Mouse (Mus musculus) heart, adult 2 months (tissue): Measurements from ENCODE around the gene BC004004.

Source experiments
- CTCF ChIP-seq: fragments of 200-600 bp; IDR thresholded peaks from 2 replicates; pipeline ENCODE4 v1.8.1; 2022; ENCODE audit warnings: antibody characterized with exemption, mild to moderate bottlenecking, moderate library complexity
- POLR2A ChIP-seq: fragments of 200-500 bp; IDR thresholded peaks from 2 replicates; pipeline ENCODE4 v1.6.1; 2011; ENCODE audit warnings: mild to moderate bottlenecking, low read depth, low read length, control low read depth; ENCODE audit not compliant: insufficient read depth

- TF ChIP-seq POLR2A (0 out of 2 replicates have a peak, but pooled peaks have one; percentile 22), CTCF (no peak)
Observed at GRCm38 (mm10) chr17:29355461-29355840, 86.9 kb downstream of the BC004004 start.
